ENCODE assay signal across 10 mouse cellular contexts in genomic region chr13:113596821-113597541, GRCm38 (mm10). TPM values are rescaled to one million over a fixed set of nuclear protein-coding genes. Genes with fewer than 3 reads are reported as not detected.
A peak's percentile ranks its signal among the peaks of the same experiment; 100 is the strongest.
DNase-seq lines count a peak whose midpoint lies in the region; ATAC-seq and TF ChIP-seq lines count a peak whose summit lies in the region.
"Had no signal": no experiment of that assay in that cellular context is flagged by ENCODE, and none has a peak within 500 bp of the region (broad histone marks: within the 10 kb centered on the region; RNA-seq: fewer than 3 reads in every experiment).

No protein-coding gene starts in this region.

- no peaks in the 10 kb centered on the region for H3K27me3 ChIP-seq in heart, embryonic 13.5 days (replicated peaks)
- no peaks in the 10 kb centered on the region for H3K27me3 ChIP-seq in heart, adult 2 months (ENCODE audit: control insufficient read depth, insufficient read depth, low read length)
- no peaks in the 10 kb centered on the region for H3K27me3 ChIP-seq in lung, embryonic 15.5 days
- no peaks in the 10 kb centered on the region for H3K27me3 ChIP-seq in liver, postnatal 0 days (ENCODE audit: insufficient read depth, low read length)
- H3K27me3 ChIP-seq: midbrain, embryonic 15.5 days had no signal

- TF ChIP-seq CTCF in heart, adult 2 months (IDR thresholded peaks at IDR 0.05): no peak
- no peak for TF ChIP-seq CTCF in liver, postnatal 0 days (IDR thresholded peaks at IDR 0.05; ENCODE audit: low read depth)

- no peak overlapping the region for H3K4me3 ChIP-seq in heart, embryonic 13.5 days
- H3K4me3 ChIP-seq in heart, adult 2 months: no peak overlapping the region
- H3K4me3 ChIP-seq in lung, embryonic 15.5 days: no peak overlapping the region
- H3K4me3 ChIP-seq in liver, postnatal 0 days (ENCODE audit: low read depth, low read length): no peak overlapping the region
- H3K4me3 ChIP-seq: midbrain, embryonic 15.5 days had no signal

- H3K4me2 ChIP-seq in heart, embryonic 13.5 days: no peak overlapping the region
- no peak overlapping the region for H3K4me2 ChIP-seq in lung, embryonic 15.5 days
- H3K4me2 ChIP-seq in liver, postnatal 0 days (ENCODE audit: low read depth, low read length): no peak overlapping the region
- H3K4me2 ChIP-seq: midbrain, embryonic 15.5 days had no signal

- no peak for DNase-seq in heart, adult 2 months
- DNase-seq in lung, adult 18-20 months: no peak
- peak; percentile 66 for DNase-seq in cerebellum, adult 8-10 months
- DNase-seq in liver, postnatal 0 days: no peak
- DNase-seq in right cerebral cortex, postnatal 25 days: no peak
- DNase-seq in layer of hippocampus, adult 18-20 months (ENCODE audit: low spot score in 2 of 2): no peak
- DNase-seq: gastrocnemius, postnatal 10 days had no signal

- peak overlapping the region; percentile 8; the same call in 1 of the 2 replicates for H3K27ac ChIP-seq in heart, embryonic 13.5 days (replicated peaks)
- H3K27ac ChIP-seq in heart, adult 2 months: no peak overlapping the region
- H3K27ac ChIP-seq in lung, embryonic 15.5 days: peak overlapping the region; percentile 39
- H3K27ac ChIP-seq in liver, postnatal 0 days (ENCODE audit: low read depth): no peak overlapping the region
- H3K27ac ChIP-seq: midbrain, embryonic 15.5 days had no signal

- 73% methylated on average over 13 of the region's 13 CpGs for WGBS in heart, embryonic 13.5 days
- 61% methylated on average over 13 of the region's 13 CpGs for WGBS in heart, adult 2 months
- 66% methylated on average over 13 of the region's 13 CpGs for WGBS in lung, embryonic 15.5 days
- WGBS in liver, postnatal 0 days (ENCODE audit: insufficient replicate concordance): 69% methylated on average over 13 of the region's 13 CpGs

- no peak for ATAC-seq in heart, embryonic 13.5 days (ENCODE audit: extremely low read depth, insufficient number of reproducible peaks, low FRiP score, low TSS enrichment)
- ATAC-seq in lung, embryonic 15.5 days (ENCODE audit: borderline replicate concordance, extremely low read depth, low FRiP score, low TSS enrichment): peak; percentile 45; the same call in 1 of the 2 replicates
- ATAC-seq in liver, postnatal 0 days: peak; percentile 66
- ATAC-seq: midbrain, embryonic 15.5 days had no signal

- no peaks in the 10 kb centered on the region for H3K9me3 ChIP-seq in heart, embryonic 13.5 days
- H3K9me3 ChIP-seq in lung, embryonic 15.5 days: no peaks in the 10 kb centered on the region
- H3K9me3 ChIP-seq in liver, postnatal 0 days (ENCODE audit: low read length): no peaks in the 10 kb centered on the region
- H3K9me3 ChIP-seq: midbrain, embryonic 15.5 days had no signal

- H3K9ac ChIP-seq in heart, embryonic 13.5 days: 0 out of 2 replicates have a peak overlapping the region, but pooled peaks have one; percentile 37
- H3K9ac ChIP-seq in heart, adult 2 months (ENCODE audit: low read depth, low read length): no peak overlapping the region
- H3K9ac ChIP-seq in lung, embryonic 15.5 days: no peak overlapping the region
- H3K9ac ChIP-seq in liver, postnatal 0 days (replicated peaks): no peak overlapping the region; the same call in 1 of the 2 replicates
- H3K9ac ChIP-seq: midbrain, embryonic 15.5 days had no signal

- no peak for TF ChIP-seq POLR2A in heart, adult 2 months (IDR thresholded peaks at IDR 0.05; ENCODE audit: insufficient read depth, low read depth, low read length)

- H3K79me2 ChIP-seq in heart, adult 2 months (replicated peaks; ENCODE audit: control insufficient read depth, insufficient read depth, low read length): peaks cover 10% of the 10 kb centered on the region

- H3K36me3 ChIP-seq in heart, embryonic 13.5 days: peaks cover 34% of the 10 kb centered on the region
- peaks cover 3% of the 10 kb centered on the region for H3K36me3 ChIP-seq in heart, adult 2 months (ENCODE audit: control insufficient read depth, insufficient read depth, low read length)
- peaks cover 13% of the 10 kb centered on the region; the same call in 1 of the 2 replicates for H3K36me3 ChIP-seq in lung, embryonic 15.5 days
- H3K36me3 ChIP-seq in liver, postnatal 0 days (replicated peaks; ENCODE audit: insufficient read depth, low read length): peaks cover 25% of the 10 kb centered on the region
- H3K36me3 ChIP-seq: midbrain, embryonic 15.5 days had no signal

- H3K4me1 ChIP-seq in heart, embryonic 13.5 days: peaks cover 48% of the 10 kb centered on the region
- H3K4me1 ChIP-seq in heart, adult 2 months (ENCODE audit: control insufficient read depth, insufficient read depth, low read length): peaks cover 26% of the 10 kb centered on the region
- peaks cover 45% of the 10 kb centered on the region for H3K4me1 ChIP-seq in lung, embryonic 15.5 days
- peaks cover 48% of the 10 kb centered on the region for H3K4me1 ChIP-seq in liver, postnatal 0 days (ENCODE audit: insufficient read depth)

- intact Hi-C loops in heart, adult 2 months (cut with DNase I): no loop called here

- no peak for TF ChIP-seq EP300 in heart, adult 2 months (IDR thresholded peaks at IDR 0.05; ENCODE audit: insufficient read depth, low read depth, low read length)
- TF ChIP-seq EP300 in liver, postnatal 0 days (IDR thresholded peaks at IDR 0.05; ENCODE audit: low read depth): no peak

RNA-seq across cellular contexts. Expression of gene Snx18, which starts 21.4 kb away (rescaled TPM):
- polyA plus RNA-seq in heart, embryonic 13.5 days (2015; fragmentation: Nextera tagmentation; extraction: Ambion mirVana): 13.8 and 14.4 TPM in 2 replicates
- 10 to 100 TPM; 18.0 to 20.4 TPM for total RNA-seq in heart, adult 2 months (2021)
- polyA plus RNA-seq in heart, adult 2 months (2012; rRNA removed): 8.3 and 14.8 TPM in 2 replicates
- polyA plus RNA-seq in lung, embryonic 15.5 days (2015; fragmentation: Nextera tagmentation; extraction: Ambion mirVana): 20.4 and 22.3 TPM in 2 replicates
- 5.7 and 6.9 TPM in 2 replicates for polyA plus RNA-seq in liver, postnatal 0 days (2015; fragmentation: Nextera tagmentation; extraction: Ambion mirVana)
- 10 to 100 TPM; 22.7 to 23.5 TPM for total RNA-seq in layer of hippocampus, adult 18-20 months (2021)

Comparison
In these comparisons a context has a peak if more than half of its experiments do, and no peak if none do; other contexts are left out.
1. H3K27ac ChIP-seq: peak in heart, embryonic 13.5 days (single experiment) and lung, embryonic 15.5 days (single experiment); none in heart, adult 2 months (single experiment) and liver, postnatal 0 days (single experiment).